Mouse (Mus musculus) small intestine, adult 2 months (tissue): ENCODE results near the gene Srp68. TPM values are rescaled to one million over a fixed set of nuclear protein-coding genes. Genes with fewer than 3 reads are reported as not detected.

Source experiments
- H3K27ac ChIP-seq: fragments of 200-500 bp; 2 replicates; pipeline ENCODE4 v1.5.1; 2012; ENCODE audit warnings: low read depth, low read length, control low read depth, inconsistent platforms; ENCODE audit not compliant: insufficient read depth
- H3K27me3 ChIP-seq: fragments of 200-500 bp; 2 replicates; pipeline ENCODE4 v1.6.1; 2012; ENCODE audit warnings: mild to moderate bottlenecking, moderate library complexity, low read length, inconsistent platforms; ENCODE audit not compliant: control insufficient read depth, insufficient read depth
- H3K36me3 ChIP-seq: fragments of 200-500 bp; 2 replicates; pipeline ENCODE4 v1.6.1; 2012; ENCODE audit warnings: mild to moderate bottlenecking, low read length, control low read depth, inconsistent platforms; ENCODE audit not compliant: control insufficient read depth, insufficient read depth
- H3K4me1 ChIP-seq: fragments of 200-500 bp; 2 replicates; pipeline ENCODE4 v1.6.1; 2012; ENCODE audit warnings: low read length, inconsistent platforms, mixed read lengths; ENCODE audit not compliant: control insufficient read depth, insufficient read depth, insufficient read length
- H3K4me3 ChIP-seq: fragments of 200-500 bp; 2 replicates; pipeline ENCODE4 v1.5.1; 2012; ENCODE audit warnings: low read depth, mild to moderate bottlenecking, control low read depth, inconsistent platforms, low read length, moderate library complexity
- CTCF ChIP-seq: fragments of 200-500 bp; IDR thresholded peaks from 2 replicates; pipeline ENCODE4 v1.5.1; 2012; ENCODE audit warnings: low read depth, mild to moderate bottlenecking, control low read depth, inconsistent platforms, low read length, moderate library complexity, mixed read lengths; ENCODE audit not compliant: insufficient replicate concordance, insufficient read length; ENCODE audit errors: extremely low read depth
- POLR2A ChIP-seq: fragments of 200-500 bp; IDR thresholded peaks from 2 replicates; pipeline ENCODE4 v1.6.1; 2012; ENCODE audit warnings: low read depth, mild to moderate bottlenecking, control low read depth, inconsistent platforms, low read length, moderate library complexity
- WGBS: fragments of 180-500 bp; shearing (Covaris S2); methylation state at CpG from one replicate; pipeline ENCODE4 v1.1.7; 2018; 5-methylcytosine and 5-hydroxymethylcytosine counted together
- polyA plus RNA-seq: library from polyadenylated mRNA; depleted of rRNA; stranded (reverse); fragments of >200 nt; gene quantifications from 2 replicates; pipeline ENCODE4 v1.2.3, GENCODE M21; 2012

The Srp68 gene
- polyA plus RNA-seq, 1 experiment, result 39.0 TPM

- TF ChIP-seq CTCF, result no peak
- TF ChIP-seq POLR2A, result no peak
- Histone ChIP-seq H3K4me1 (peaks cover 34% of the 10 kb centered on the region), H3K4me3 (no peak overlapping the region), H3K27ac (no peak overlapping the region), H3K36me3 (0 out of 2 replicates have a peak, but pooled peaks cover 1% of the 10 kb centered on the region), H3K27me3 (no peaks in the 10 kb centered on the region)
- 53% methylated on average over 11 of the region's 11 CpGs for WGBS
Observed at GRCm38 (mm10) chr11:116216549-116216948, 57.5 kb downstream of the Srp68 start.

- 0 out of 2 replicates have a peak, but pooled peaks cover 1% of the 10 kb centered on the region for H3K36me3 ChIP-seq
- TF ChIP-seq CTCF (no peak), POLR2A (no peak)
- no peaks in the 10 kb centered on the region for H3K27me3 ChIP-seq
- H3K4me3 ChIP-seq, result no peak overlapping the region
- WGBS, result 89% methylated on average over 6 of the region's 6 CpGs
- peaks cover 39% of the 10 kb centered on the region for H3K4me1 ChIP-seq
- H3K27ac ChIP-seq, result no peak overlapping the region
Observed at GRCm38 (mm10) chr11:116215991-116216390, 58.0 kb downstream of the Srp68 start.

GRCm38 (mm10) chr11:116215181-116215580, 58.8 kb downstream of the Srp68 start:
- no peaks in the 10 kb centered on the region for H3K27me3 ChIP-seq
- H3K4me3 ChIP-seq, result no peak overlapping the region
- WGBS, result 94% methylated on average over 7 of the region's 7 CpGs
- H3K4me1 ChIP-seq, result peaks cover 43% of the 10 kb centered on the region
- TF ChIP-seq POLR2A (no peak), CTCF (peak; percentile 28; the same call in 1 of the 2 replicates)
- no peak overlapping the region for H3K27ac ChIP-seq
- H3K36me3 ChIP-seq, result no peaks in the 10 kb centered on the region

- WGBS, result 76% methylated on average over 13 of the region's 13 CpGs
- Histone ChIP-seq H3K27me3 (no peaks in the 10 kb centered on the region), H3K4me3 (no peak overlapping the region), H3K4me1 (peaks cover 39% of the 10 kb centered on the region), H3K36me3 (no peaks in the 10 kb centered on the region), H3K27ac (no peak overlapping the region)
- TF ChIP-seq POLR2A, result no peak
- no peak for TF ChIP-seq CTCF
Observed at GRCm38 (mm10) chr11:116213877-116214510, 60.0 kb downstream of the Srp68 start.

GRCm38 (mm10) chr11:116212847-116213246, 61.2 kb downstream of the Srp68 start:
- H3K36me3 ChIP-seq, result no peaks in the 10 kb centered on the region
- no peak for TF ChIP-seq CTCF
- no peak for TF ChIP-seq POLR2A
- H3K27ac ChIP-seq, result no peak overlapping the region
- H3K27me3 ChIP-seq, result no peaks in the 10 kb centered on the region
- peaks cover 28% of the 10 kb centered on the region for H3K4me1 ChIP-seq
- 93% methylated on average over 6 of the region's 6 CpGs for WGBS
- no peak overlapping the region for H3K4me3 ChIP-seq

- Histone ChIP-seq H3K27ac (peak overlapping the region; percentile 100), H3K4me1 (peaks cover 20% of the 10 kb centered on the region), H3K4me3 (peak overlapping the region; percentile 55), H3K27me3 (no peaks in the 10 kb centered on the region), H3K36me3 (no peaks in the 10 kb centered on the region)
- 26% methylated on average over 5 of the region's 5 CpGs for WGBS
- no peak for TF ChIP-seq CTCF
- TF ChIP-seq POLR2A, result no peak
Observed at GRCm38 (mm10) chr11:116210696-116211095, 63.3 kb downstream of the Srp68 start.

GRCm38 (mm10) chr11:116209257-116209656, 64.8 kb downstream of the Srp68 start:
- 59% methylated on average over 8 of the region's 8 CpGs for WGBS
- Histone ChIP-seq H3K4me1 (peaks cover 20% of the 10 kb centered on the region), H3K27ac (peak overlapping the region; percentile 99), H3K36me3 (peaks cover 3% of the 10 kb centered on the region), H3K27me3 (no peaks in the 10 kb centered on the region), H3K4me3 (no peak overlapping the region)
- TF ChIP-seq CTCF (no peak), POLR2A (no peak; the same call in 1 of the 2 replicates)
